Mouse (Mus musculus) liver, adult 2 months (tissue): ENCODE measurements at regions not wholly inside any gene's neighbourhood (a gene's known extent, or its start where the extent isn't known, plus 50 kb on each side); places are given as distances from the start of the nearest gene placed in this dataset.
A peak's percentile ranks its signal among the peaks of the same experiment; 100 is the strongest.

ENCODE experiments used
- DNase-seq: peaks from one replicate; pipeline ENCODE4 v3.0.0-alpha.2; 2011; ENCODE audit warnings: low read depth, low spot score; ENCODE audit errors: extremely low read depth
- H3K27ac ChIP-seq: fragments of 200-500 bp; replicated peaks from 2 replicates; pipeline ENCODE4 v1.5.1; 2012; ENCODE audit warnings: low read depth, mild to moderate bottlenecking, control low read depth, inconsistent platforms, low read length; ENCODE audit not compliant: insufficient read depth
- H3K27me3 ChIP-seq: fragments of 200-500 bp; 2 replicates; pipeline ENCODE4 v1.6.1; 2012; ENCODE audit warnings: mild to moderate bottlenecking, moderate library complexity, low read length, inconsistent platforms; ENCODE audit not compliant: control insufficient read depth, insufficient read depth
- H3K36me3 ChIP-seq: fragments of 200-500 bp; 2 replicates; pipeline ENCODE4 v1.6.1; 2012; ENCODE audit warnings: low read length, inconsistent platforms; ENCODE audit not compliant: control insufficient read depth, insufficient read depth
- H3K4me1 ChIP-seq: fragments of 200-500 bp; 2 replicates; pipeline ENCODE4 v1.6.1; 2011; ENCODE audit warnings: low read length; ENCODE audit not compliant: control insufficient read depth, insufficient read depth
- H3K4me3 ChIP-seq: fragments of 200-500 bp; 2 replicates; pipeline ENCODE4 v1.5.1; 2011; ENCODE audit warnings: low read depth, mild to moderate bottlenecking, control low read depth, low read length, moderate library complexity; ENCODE audit not compliant: insufficient read depth
- H3K79me2 ChIP-seq: fragments of 200-500 bp; 2 replicates; pipeline ENCODE4 v1.6.1; 2012; ENCODE audit warnings: inconsistent platforms, mild to moderate bottlenecking, low read length, moderate library complexity; ENCODE audit not compliant: control insufficient read depth, insufficient read depth
- H3K9ac ChIP-seq: fragments of 200-500 bp; 2 replicates; pipeline ENCODE4 v1.6.1; 2012; ENCODE audit warnings: low read depth, mild to moderate bottlenecking, control low read depth, inconsistent platforms, low read length
- CTCF ChIP-seq: fragments of 200-500 bp; IDR thresholded peaks from 2 replicates; pipeline ENCODE4 v1.5.1; 2011; ENCODE audit warnings: low read depth, low read length, control low read depth
- POLR2A ChIP-seq: fragments of 200-500 bp; IDR thresholded peaks from 2 replicates; pipeline ENCODE4 v1.6.1; 2011; ENCODE audit warnings: low read length, control low read depth; ENCODE audit not compliant: insufficient read depth; ENCODE audit errors: extremely low read depth
- WGBS: fragments of 180-500 bp; shearing (Covaris S2); methylation state at CpG from one replicate; pipeline ENCODE4 v1.1.7; 2018; 5-methylcytosine and 5-hydroxymethylcytosine counted together

GRCm38 (mm10) chr15:24635620-24636019 is 777.9 kb downstream of the Basp1 start:
- no peak overlapping the region for H3K27ac ChIP-seq
- H3K79me2 ChIP-seq: no peaks in the 10 kb centered on the region
- H3K36me3 ChIP-seq: no peaks in the 10 kb centered on the region
- WGBS: 84% methylated on average over 2 of the region's 2 CpGs
- no peaks in the 10 kb centered on the region for H3K4me1 ChIP-seq
- no peaks in the 10 kb centered on the region for H3K27me3 ChIP-seq
- no peak overlapping the region for H3K9ac ChIP-seq
- TF ChIP-seq POLR2A: no peak
- no peak for TF ChIP-seq CTCF
- H3K4me3 ChIP-seq: no peak overlapping the region
- no peak for DNase-seq

- no peak overlapping the region for H3K27ac ChIP-seq
- DNase-seq: peak; percentile 6
- H3K27me3 ChIP-seq: no peaks in the 10 kb centered on the region
- no peaks in the 10 kb centered on the region for H3K79me2 ChIP-seq
- H3K4me1 ChIP-seq: no peaks in the 10 kb centered on the region
- TF ChIP-seq POLR2A (no peak), CTCF (peak; percentile 61)
- H3K36me3 ChIP-seq: no peaks in the 10 kb centered on the region
- no peak overlapping the region for H3K9ac ChIP-seq
- no peak overlapping the region for H3K4me3 ChIP-seq
- 22% methylated on average over 4 of the region's 4 CpGs for WGBS
Measured at GRCm38 (mm10) chr15:24596242-24596641, 817.3 kb downstream of the Basp1 start.

- no peak for TF ChIP-seq CTCF
- no peak for TF ChIP-seq POLR2A
- H3K79me2 ChIP-seq: no peaks in the 10 kb centered on the region
- 16% methylated on average over 4 of the region's 4 CpGs for WGBS
- H3K4me1 ChIP-seq: no peaks in the 10 kb centered on the region
- no peak overlapping the region for H3K4me3 ChIP-seq
- no peak overlapping the region for H3K27ac ChIP-seq
- H3K27me3 ChIP-seq: no peaks in the 10 kb centered on the region
- no peak overlapping the region for H3K9ac ChIP-seq
- DNase-seq: peak; percentile 46
- no peaks in the 10 kb centered on the region for H3K36me3 ChIP-seq
Measured at GRCm38 (mm10) chr15:24588943-24589342, 824.6 kb downstream of the Basp1 start.

GRCm38 (mm10) chr15:24566981-24567380 is 846.6 kb downstream of the Basp1 start:
- WGBS: 70% methylated on average over 3 of the region's 3 CpGs
- TF ChIP-seq CTCF (no peak), POLR2A (no peak)
- H3K9ac ChIP-seq: no peak overlapping the region

GRCm38 (mm10) chr15:24556806-24557205 is 856.8 kb downstream of the Basp1 start:
- Histone ChIP-seq H3K36me3 (no peaks in the 10 kb centered on the region), H3K27me3 (no peaks in the 10 kb centered on the region; the same call in 1 of the 2 replicates), H3K4me3 (no peak overlapping the region), H3K9ac (no peak overlapping the region), H3K4me1 (no peaks in the 10 kb centered on the region), H3K79me2 (no peaks in the 10 kb centered on the region), H3K27ac (no peak overlapping the region)
- TF ChIP-seq CTCF (no peak), POLR2A (no peak)
- 87% methylated on average over 4 of the region's 4 CpGs for WGBS
- no peak for DNase-seq

More at GRCm38 (mm10) chr15:24566981-24567380, 846.6 kb downstream of the Basp1 start:
- Histone ChIP-seq H3K79me2 (no peaks in the 10 kb centered on the region), H3K4me1 (no peaks in the 10 kb centered on the region), H3K36me3 (no peaks in the 10 kb centered on the region), H3K4me3 (no peak overlapping the region), H3K27ac (no peak overlapping the region), H3K27me3 (no peaks in the 10 kb centered on the region)
- DNase-seq: no peak

GRCm38 (mm10) chr15:24550108-24550507 is 863.5 kb downstream of the Basp1 start:
- Histone ChIP-seq H3K27ac (no peak overlapping the region), H3K4me3 (no peak overlapping the region), H3K36me3 (no peaks in the 10 kb centered on the region), H3K9ac (no peak overlapping the region), H3K79me2 (no peaks in the 10 kb centered on the region), H3K4me1 (no peaks in the 10 kb centered on the region), H3K27me3 (no peaks in the 10 kb centered on the region; the same call in 1 of the 2 replicates)
- no peak for TF ChIP-seq POLR2A
- no peak for TF ChIP-seq CTCF
- no peak for DNase-seq
- 93% methylated on average over 3 of the region's 3 CpGs for WGBS
